Mouse (Mus musculus): Measurements from ENCODE around the gene Mapk3. TPM values are rescaled to one million over a fixed set of nuclear protein-coding genes. Genes with fewer than 3 reads are reported as not detected.
"Not testable (repeated sequence)": the region's sequence is repeated elsewhere in the genome, so short reads cannot be mapped to it uniquely, and the experiment has no call there.

The Mapk3 gene
- polyA plus RNA-seq, 1 experiment from 2014 or later, result 50.3 TPM

DNA sequence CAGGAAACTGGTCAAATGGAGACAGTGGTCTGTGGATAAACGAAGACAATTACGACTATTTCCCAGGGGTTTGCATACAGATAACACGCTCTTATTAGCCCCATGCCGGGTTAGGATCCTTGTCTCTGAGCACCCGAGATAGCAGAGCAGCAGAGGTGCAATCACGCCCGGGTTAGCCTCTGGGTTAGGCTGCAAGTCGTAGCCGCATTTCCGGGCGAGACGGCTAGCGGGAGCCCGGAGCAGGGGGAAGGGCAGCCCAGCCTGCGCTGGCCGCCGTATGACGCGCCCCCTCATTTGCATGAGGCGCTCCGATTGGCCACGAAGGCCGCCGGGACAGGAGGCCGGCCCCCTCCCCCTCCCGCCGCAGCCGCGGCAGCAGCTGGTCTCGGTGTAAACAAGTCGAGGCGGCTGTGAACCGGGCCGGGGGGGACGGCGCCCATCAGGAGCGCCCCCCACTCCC is 17.2 kb downstream of the Mapk3 start, which contains the start of gene Ypel3:
Ypel3 (plus strand) TSS at position 358 of the 460 bp plus-strand sequence.
- under 1% methylated on average over 35 of the region's 37 CpGs for WGBS
- peaks cover 25% of the 10 kb centered on the region for H3K36me3 ChIP-seq
- peak within 1 kb of the TSS; percentile 90 for H3K9ac ChIP-seq
- H3K4me3 ChIP-seq, result peak within 1 kb of the TSS; percentile 81
- H3K4me2 ChIP-seq (replicated peaks), result peak within 1 kb of the TSS; percentile 94
- H3K27me3 ChIP-seq, result no peaks in the 10 kb centered on the region
- H3K9me3 ChIP-seq, result no peaks in the 10 kb centered on the region
- peak; percentile 91 for ATAC-seq (ENCODE audit: low FRiP score, low read depth)
- peak within 1 kb of the TSS; percentile 86 for H3K27ac ChIP-seq
- peaks cover 44% of the 10 kb centered on the region for H3K4me1 ChIP-seq

DNA sequence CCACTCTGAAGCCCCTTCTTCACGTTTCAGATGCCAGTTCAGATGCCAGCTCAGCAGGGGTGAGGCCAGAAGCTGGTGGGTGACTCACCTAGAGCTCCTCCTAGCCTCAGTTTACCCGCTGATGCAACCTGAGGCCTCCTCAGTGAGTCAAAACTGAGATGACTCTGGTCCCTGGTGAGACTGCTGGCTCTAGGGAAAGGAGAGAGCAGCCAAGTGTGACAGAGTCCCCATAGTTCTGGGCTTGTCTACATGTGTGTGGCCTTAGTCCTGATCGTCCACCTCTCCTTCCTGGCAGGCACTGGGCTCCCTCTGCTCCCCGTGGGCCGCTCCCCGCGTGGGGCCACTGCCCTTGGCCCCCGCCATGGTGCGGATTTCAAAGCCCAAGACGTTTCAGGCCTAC is 18.1 kb downstream of the Mapk3 start:
- H3K4me1 ChIP-seq, result peaks cover 44% of the 10 kb centered on the region
- peak overlapping the region; percentile 81 for H3K4me3 ChIP-seq
- peaks cover 18% of the 10 kb centered on the region for H3K36me3 ChIP-seq
- ATAC-seq (ENCODE audit: low FRiP score, low read depth), result no peak
- H3K27ac ChIP-seq, result no peak overlapping the region
- H3K4me2 ChIP-seq (replicated peaks), result peak overlapping the region; percentile 94
- H3K9ac ChIP-seq, result peak overlapping the region; percentile 90
- 52% methylated on average over 10 of the region's 10 CpGs for WGBS
- no peaks in the 10 kb centered on the region for H3K9me3 ChIP-seq
- no peaks in the 10 kb centered on the region for H3K27me3 ChIP-seq

DNA sequence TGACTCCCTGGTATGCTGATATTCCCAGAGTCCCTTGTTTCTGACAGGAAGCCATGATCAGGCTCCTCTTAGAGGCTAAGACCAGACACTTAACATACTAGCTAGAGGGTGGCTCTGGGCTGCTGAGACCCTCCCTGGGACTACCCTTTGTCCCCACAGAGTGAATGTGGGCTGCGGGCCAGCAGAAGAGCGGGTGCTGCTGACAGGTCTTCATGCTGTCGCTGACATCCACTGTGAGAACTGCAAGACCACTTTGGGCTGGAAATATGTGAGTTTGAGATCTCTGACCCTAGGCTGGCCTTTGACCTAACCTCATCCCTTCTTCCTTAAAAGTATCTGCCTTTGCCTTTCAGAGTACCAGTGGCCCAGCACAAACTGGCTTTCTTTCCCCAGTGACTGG is 18.7 kb downstream of the Mapk3 start:
- peaks cover 44% of the 10 kb centered on the region for H3K4me1 ChIP-seq
- no peak for ATAC-seq (ENCODE audit: low FRiP score, low read depth)
- H3K27me3 ChIP-seq, result no peaks in the 10 kb centered on the region
- no peak overlapping the region for H3K27ac ChIP-seq
- H3K36me3 ChIP-seq, result peaks cover 18% of the 10 kb centered on the region
- H3K4me2 ChIP-seq (replicated peaks), result peak overlapping the region; percentile 94
- 95% methylated on average over 3 of the region's 3 CpGs for WGBS
- peak overlapping the region; percentile 90; the same call in 1 of the 2 replicates for H3K9ac ChIP-seq
- H3K4me3 ChIP-seq, result peak overlapping the region; percentile 81
- no peaks in the 10 kb centered on the region for H3K9me3 ChIP-seq

DNA sequence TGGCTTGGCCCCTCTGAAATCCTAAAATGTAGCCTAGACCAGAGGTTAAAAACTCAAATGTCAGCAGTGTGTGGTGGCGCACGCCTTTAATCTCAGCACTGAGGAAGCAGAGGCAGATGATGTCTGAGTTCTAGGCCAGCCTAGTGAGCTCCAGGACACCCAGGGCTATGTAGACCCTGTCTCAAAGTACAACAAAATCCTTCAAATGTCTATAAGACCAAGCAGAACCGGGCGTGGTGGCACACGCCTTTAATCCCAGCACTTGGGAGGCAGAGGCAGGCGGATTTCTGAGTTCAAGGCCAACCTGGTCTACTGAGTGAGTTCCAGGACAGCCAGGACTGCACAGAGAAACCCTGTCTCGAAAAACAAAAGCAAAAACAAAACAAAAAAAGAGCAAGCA is 19.7 kb downstream of the Mapk3 start:
- not testable (repeated sequence) for H3K4me2 ChIP-seq (replicated peaks); H3K27ac ChIP-seq; H3K9me3 ChIP-seq; ATAC-seq (ENCODE audit: low FRiP score, low read depth); H3K9ac ChIP-seq; H3K4me3 ChIP-seq; H3K27me3 ChIP-seq
- peaks cover 24% of the 10 kb centered on the region for H3K36me3 ChIP-seq
- H3K4me1 ChIP-seq, result peaks cover 44% of the 10 kb centered on the region
- 89% methylated on average over 7 of the region's 7 CpGs for WGBS

DNA sequence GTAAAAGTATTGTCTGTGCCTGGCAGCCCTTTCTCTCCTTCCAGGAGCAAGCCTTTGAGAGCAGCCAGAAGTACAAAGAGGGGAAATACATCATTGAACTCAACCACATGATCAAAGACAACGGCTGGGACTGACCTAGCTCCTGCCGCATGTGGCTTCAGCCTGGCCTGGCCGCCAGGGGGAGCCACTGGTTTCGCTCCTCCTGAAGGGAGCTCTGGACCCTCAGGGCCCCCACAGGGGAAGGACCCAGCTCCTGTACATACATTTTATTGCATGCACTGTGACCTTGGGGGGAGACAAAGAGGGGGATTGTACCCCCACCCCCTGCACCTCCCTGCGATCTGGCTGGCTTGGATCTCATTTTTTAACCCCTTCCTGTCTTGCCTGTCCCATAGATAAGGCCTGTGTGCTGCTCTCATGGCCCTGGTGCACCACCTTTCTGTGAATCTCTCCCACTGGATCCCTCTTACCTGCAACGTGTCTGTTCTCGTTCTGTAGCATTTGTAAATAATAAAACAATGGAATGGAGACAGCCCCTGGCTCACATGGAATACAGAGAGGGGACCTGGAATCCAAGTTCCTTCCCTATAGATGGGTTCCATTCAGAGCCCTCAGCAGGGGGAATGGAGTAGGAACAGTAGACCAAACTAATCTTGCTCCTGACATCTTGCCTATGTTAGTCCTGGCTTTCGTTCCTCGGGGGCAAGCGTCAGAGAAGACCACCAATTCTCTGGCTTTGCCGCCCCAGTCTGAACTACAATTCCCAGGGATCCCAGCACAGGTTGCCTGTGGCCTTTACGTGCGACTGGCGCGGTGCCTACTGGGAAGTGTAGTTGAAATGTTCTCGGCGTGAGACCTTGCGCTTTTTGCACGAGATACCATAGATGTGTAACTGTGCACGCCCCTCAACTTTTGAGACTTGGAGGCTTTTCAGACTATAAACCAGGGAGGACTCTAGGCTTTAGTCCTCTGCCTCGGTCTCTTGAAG is 20.9 kb downstream of the Mapk3 start:
- peak; percentile 62 for ATAC-seq (ENCODE audit: low FRiP score, low read depth)
- no peaks in the 10 kb centered on the region for H3K9me3 ChIP-seq
- H3K4me2 ChIP-seq (replicated peaks), result peak overlapping the region; percentile 94
- peaks cover 36% of the 10 kb centered on the region for H3K36me3 ChIP-seq
- peaks cover 43% of the 10 kb centered on the region for H3K4me1 ChIP-seq
- peak overlapping the region; percentile 47 for H3K4me3 ChIP-seq
- peak overlapping the region; percentile 79 for H3K27ac ChIP-seq
- H3K27me3 ChIP-seq, result no peaks in the 10 kb centered on the region
- H3K9ac ChIP-seq, result peak overlapping the region; percentile 69
- under 1% methylated on average over 21 of the region's 21 CpGs for WGBS

DNA sequence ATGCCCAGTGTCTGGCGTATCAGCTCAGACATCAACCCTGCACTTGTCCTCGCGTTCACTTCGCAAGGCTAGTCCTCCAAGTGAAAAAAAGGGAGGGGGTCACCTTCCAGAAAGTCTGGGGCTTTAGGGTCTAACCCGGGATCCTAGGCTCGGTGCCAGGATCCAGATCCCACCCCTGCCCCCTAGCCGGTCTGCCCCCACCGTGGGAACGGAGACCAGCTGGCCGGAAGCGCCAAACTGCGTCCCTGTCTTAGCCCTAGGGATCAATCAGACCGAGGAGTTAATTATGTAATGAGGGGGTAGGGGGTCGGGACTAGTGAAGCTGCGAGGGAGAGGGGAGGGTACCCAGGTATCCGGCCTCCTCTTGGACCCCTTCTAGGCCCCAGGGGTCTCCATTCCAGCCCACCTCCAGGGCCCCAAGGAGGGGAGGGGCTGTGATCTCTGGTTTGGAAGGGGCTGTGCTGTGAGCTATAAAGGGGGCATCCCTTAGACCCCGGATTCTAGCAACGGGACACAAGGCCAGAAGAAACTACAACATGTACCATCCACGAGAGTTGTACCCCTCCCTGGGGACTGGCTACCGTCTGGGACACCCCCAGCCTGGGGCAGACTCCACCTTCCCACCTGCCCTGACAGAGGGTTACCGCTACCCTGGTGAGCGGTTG is 21.7 kb downstream of the Mapk3 start, which contains the start of gene Tbx6:
Tbx6 (plus strand) TSS at position 513 of the 665 bp plus-strand sequence.
- Histone ChIP-seq H3K4me2 (replicated peaks) (peak within 1 kb of the TSS; percentile 94), H3K4me1 (peaks cover 35% of the 10 kb centered on the region), H3K9ac (peak within 1 kb of the TSS; percentile 69), H3K27me3 (no peaks in the 10 kb centered on the region), H3K27ac (peak within 1 kb of the TSS; percentile 79; the same call in 1 of the 2 replicates), H3K36me3 (peaks cover 44% of the 10 kb centered on the region), H3K9me3 (no peaks in the 10 kb centered on the region), H3K4me3 (peak within 1 kb of the TSS; percentile 47)
- 5% methylated on average over 21 of the region's 22 CpGs for WGBS
- peak; percentile 6; the same call in 1 of the 2 replicates for ATAC-seq (ENCODE audit: low FRiP score, low read depth)

DNA sequence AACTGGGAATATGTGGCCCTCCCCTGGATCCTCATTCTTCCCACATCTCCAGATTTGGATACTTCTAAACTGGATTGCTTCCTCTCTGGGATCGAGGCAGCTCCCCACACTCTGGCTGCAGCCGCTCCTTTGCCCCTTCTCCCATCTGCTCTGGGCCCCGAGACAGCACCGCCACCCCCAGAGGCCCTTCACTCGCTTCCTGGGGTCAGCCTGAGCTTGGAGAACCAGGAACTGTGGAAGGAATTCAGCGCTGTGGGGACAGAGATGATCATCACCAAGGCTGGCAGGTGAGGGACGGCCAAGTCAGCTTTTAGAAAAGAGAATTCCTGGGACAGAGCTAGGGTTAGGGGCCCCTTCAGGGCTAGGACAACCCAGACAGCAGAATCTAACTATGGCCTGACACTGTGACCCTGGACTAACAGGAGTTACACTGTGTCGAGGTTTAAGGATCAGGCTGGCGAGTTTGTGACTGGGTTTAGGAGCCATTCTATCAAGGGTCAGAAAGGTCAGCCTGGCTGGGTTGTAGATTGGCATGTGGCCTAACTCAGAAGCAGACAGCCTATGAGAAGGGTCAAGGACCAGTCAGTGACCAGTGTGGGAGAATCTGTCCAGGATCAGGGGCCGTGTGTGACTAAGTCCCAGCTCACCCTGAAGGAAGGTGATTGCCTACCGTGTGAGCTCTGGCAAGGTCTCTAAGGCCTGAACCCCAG is 22.4 kb downstream of the Mapk3 start:
- no peak overlapping the region for H3K27ac ChIP-seq
- ATAC-seq (ENCODE audit: low FRiP score, low read depth), result no peak
- H3K36me3 ChIP-seq, result peaks cover 51% of the 10 kb centered on the region
- peak overlapping the region; percentile 94 for H3K4me2 ChIP-seq (replicated peaks)
- H3K4me1 ChIP-seq, result peaks cover 31% of the 10 kb centered on the region
- H3K27me3 ChIP-seq, result no peaks in the 10 kb centered on the region
- H3K9me3 ChIP-seq, result no peaks in the 10 kb centered on the region
- H3K9ac ChIP-seq, result peak overlapping the region; percentile 69; the same call in 1 of the 2 replicates
- 29% methylated on average over 11 of the region's 11 CpGs for WGBS
- H3K4me3 ChIP-seq, result no peak overlapping the region

DNA sequence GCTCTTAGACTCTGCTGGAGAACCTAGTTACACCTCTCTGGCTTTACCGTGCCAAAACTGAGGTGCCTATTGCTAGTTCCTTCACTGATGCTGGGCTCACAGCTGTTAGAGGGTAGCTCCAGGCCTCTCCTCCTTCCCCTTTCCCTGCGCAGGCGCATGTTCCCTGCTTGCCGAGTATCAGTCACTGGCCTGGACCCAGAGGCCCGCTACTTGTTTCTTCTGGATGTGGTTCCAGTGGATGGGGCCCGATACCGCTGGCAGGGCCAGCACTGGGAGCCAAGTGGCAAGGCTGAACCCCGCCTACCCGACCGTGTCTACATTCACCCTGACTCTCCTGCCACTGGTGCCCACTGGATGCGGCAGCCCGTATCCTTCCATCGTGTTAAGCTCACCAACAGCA is 23.3 kb downstream of the Mapk3 start:
- peaks cover 60% of the 10 kb centered on the region for H3K36me3 ChIP-seq
- H3K27ac ChIP-seq, result no peak overlapping the region
- no peaks in the 10 kb centered on the region for H3K27me3 ChIP-seq
- 71% methylated on average over 13 of the region's 13 CpGs for WGBS
- no peak overlapping the region for H3K4me3 ChIP-seq
- H3K9me3 ChIP-seq, result no peaks in the 10 kb centered on the region
- no peak overlapping the region for H3K4me2 ChIP-seq (replicated peaks)
- peaks cover 25% of the 10 kb centered on the region for H3K4me1 ChIP-seq
- no peak overlapping the region for H3K9ac ChIP-seq
- ATAC-seq (ENCODE audit: low FRiP score, low read depth), result no peak

DNA sequence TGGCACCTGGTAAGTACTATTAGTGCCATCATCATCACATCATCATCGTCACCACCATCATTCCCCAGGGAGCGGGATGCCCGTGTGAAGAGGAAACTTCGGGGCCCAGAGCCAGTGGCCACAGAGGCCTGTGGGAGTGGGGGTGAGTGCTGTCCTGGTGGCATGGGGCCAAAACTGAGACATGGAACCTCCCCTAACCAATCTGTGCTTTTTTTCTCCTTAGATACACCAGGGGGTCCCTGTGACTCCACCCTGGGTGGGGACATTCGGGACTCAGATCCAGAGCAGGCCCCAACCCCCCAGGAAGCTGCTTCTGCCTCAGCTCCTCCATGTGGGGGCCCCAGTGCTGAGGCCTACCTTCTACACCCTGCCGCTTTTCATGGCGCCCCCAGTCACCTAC is 25.1 kb downstream of the Mapk3 start:
- Histone ChIP-seq H3K9ac (no peak overlapping the region), H3K27ac (no peak overlapping the region), H3K4me3 (no peak overlapping the region), H3K4me2 (replicated peaks) (no peak overlapping the region), H3K9me3 (no peaks in the 10 kb centered on the region), H3K4me1 (peaks cover 18% of the 10 kb centered on the region), H3K27me3 (no peaks in the 10 kb centered on the region), H3K36me3 (peaks cover 68% of the 10 kb centered on the region)
- 74% methylated on average over 7 of the region's 7 CpGs for WGBS
- ATAC-seq (ENCODE audit: low FRiP score, low read depth), result no peak

DNA sequence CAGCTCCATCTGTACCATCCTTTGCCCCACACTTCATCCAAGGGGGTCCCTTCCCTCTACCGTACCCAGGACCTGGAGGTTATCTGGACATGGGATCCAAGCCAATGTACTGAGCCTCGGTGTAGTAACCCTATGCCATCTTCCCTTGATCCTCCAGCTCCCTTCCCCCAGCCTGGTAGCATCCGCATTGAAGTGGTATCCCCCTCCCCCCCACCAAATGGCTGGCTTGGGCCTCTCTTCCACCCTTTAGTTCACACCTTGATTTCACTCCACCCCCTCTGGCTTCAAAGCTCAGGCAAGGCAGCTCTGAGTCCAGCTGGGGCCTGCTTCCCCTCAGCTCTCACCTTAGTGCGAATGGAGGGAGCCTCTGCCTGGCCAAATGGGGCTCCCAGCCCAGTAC is 25.7 kb downstream of the Mapk3 start:
- no peak overlapping the region for H3K27ac ChIP-seq
- no peak for ATAC-seq (ENCODE audit: low FRiP score, low read depth)
- no peak overlapping the region for H3K4me2 ChIP-seq (replicated peaks)
- peaks cover 14% of the 10 kb centered on the region for H3K4me1 ChIP-seq
- 52% methylated on average over 4 of the region's 4 CpGs for WGBS
- no peak overlapping the region for H3K9ac ChIP-seq
- H3K9me3 ChIP-seq, result no peaks in the 10 kb centered on the region
- H3K36me3 ChIP-seq, result peaks cover 74% of the 10 kb centered on the region
- H3K27me3 ChIP-seq, result no peaks in the 10 kb centered on the region
- H3K4me3 ChIP-seq, result no peak overlapping the region

DNA sequence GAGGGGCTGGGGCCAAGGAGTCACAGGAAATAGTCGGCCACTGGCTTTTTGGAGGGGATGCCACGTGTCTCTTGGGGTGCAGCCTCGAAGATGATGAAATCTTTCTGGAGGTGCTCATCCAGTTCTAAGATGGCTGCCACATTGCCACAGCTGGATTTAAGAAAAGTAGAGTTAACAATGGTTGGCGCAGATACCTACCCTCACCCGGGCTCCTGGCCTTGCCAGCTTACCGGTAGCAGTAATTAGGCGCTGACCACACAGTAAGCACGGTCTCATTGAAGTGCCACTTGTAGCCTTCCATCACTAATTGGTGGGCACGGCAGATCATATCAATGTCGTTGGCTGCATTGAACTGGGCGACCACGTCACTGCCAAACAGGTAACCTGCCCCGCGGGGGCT is 26.7 kb downstream of the Mapk3 start:
- Histone ChIP-seq H3K4me2 (replicated peaks) (no peak overlapping the region), H3K27ac (no peak overlapping the region), H3K4me3 (no peak overlapping the region), H3K36me3 (peaks cover 77% of the 10 kb centered on the region), H3K27me3 (no peaks in the 10 kb centered on the region), H3K9me3 (no peaks in the 10 kb centered on the region), H3K9ac (no peak overlapping the region), H3K4me1 (peaks cover 16% of the 10 kb centered on the region)
- no peak for ATAC-seq (ENCODE audit: low FRiP score, low read depth)
- 89% methylated on average over 14 of the region's 14 CpGs for whole genome bisulfite sequencing
